Mouse (Mus musculus) liver, embryonic 14.5 days (tissue): ENCODE data around the gene Olfr1389.

ENCODE experiments used
- CTCF ChIP-seq: IDR thresholded peaks from 2 replicates; pipeline ENCODE4 v1.5.1; 2016; ENCODE audit warnings: antibody characterized with exemption, low read depth, control low read depth
- EP300 ChIP-seq: IDR thresholded peaks from 2 replicates; pipeline ENCODE4 v1.6.1; 2016; ENCODE audit warnings: antibody characterized with exemption, low read depth

- no peak for TF ChIP-seq CTCF
- TF ChIP-seq EP300 = no peak
Observed at GRCm38 (mm10) chr11:49425257-49425927, 2.5 kb downstream of the Olfr1389 start.
